Mouse (Mus musculus) G1E (cell line): Measurements from ENCODE around the gene Ctsc. TPM values are rescaled to one million over a fixed set of nuclear protein-coding genes. Genes with fewer than 3 reads are reported as not detected.

Experiments
- ATAC-seq: 2 replicates; pipeline ENCODE4 v1.8.0; 2016; ENCODE audit warnings: mild to moderate bottlenecking; ENCODE audit not compliant: insufficient number of reproducible peaks, poor library complexity, low FRiP score, severe bottlenecking; ENCODE audit errors: extremely low read depth
- DNase-seq: peaks from one replicate; pipeline ENCODE4 v3.0.0; 2012; ENCODE audit warnings: low spot score
- H3K27me3 ChIP-seq: 2 replicates; pipeline ENCODE4 v1.6.1; 2012; ENCODE audit warnings: mild to moderate bottlenecking, low read length, inconsistent platforms; ENCODE audit not compliant: insufficient read depth
- H3K36me3 ChIP-seq: replicated peaks from 2 replicates; pipeline ENCODE3; 2012; ENCODE audit warnings: mild to moderate bottlenecking, inconsistent platforms
- H3K4me1 ChIP-seq: 2 replicates; pipeline ENCODE4 v1.6.1; 2012; ENCODE audit warnings: low read depth, low read length, inconsistent platforms, mixed read lengths; ENCODE audit not compliant: insufficient read depth
- H3K4me3 ChIP-seq: 2 replicates; pipeline ENCODE4 v1.5.1; 2012; ENCODE audit warnings: low read depth, mild to moderate bottlenecking, inconsistent platforms, low read length, moderate library complexity, mixed read lengths
- H3K9me3 ChIP-seq: replicated peaks from 2 replicates; pipeline ENCODE4 v1.6.1; 2012; ENCODE audit warnings: inconsistent platforms
- CTCF ChIP-seq: IDR thresholded peaks from 2 replicates; pipeline ENCODE4 v1.5.1; 2012; ENCODE audit warnings: low read depth, low read length, inconsistent platforms, mixed read lengths
- GATA1 ChIP-seq: IDR thresholded peaks from 2 replicates; pipeline ENCODE4 v1.6.1; 2012; ENCODE audit warnings: borderline replicate concordance, low read length, inconsistent platforms, mixed read lengths
- GATA2 ChIP-seq: IDR thresholded peaks from 2 replicates; pipeline ENCODE4 v1.6.1; 2012; ENCODE audit warnings: low read depth, low read length, inconsistent platforms, borderline replicate concordance
- POLR2AphosphoS5 ChIP-seq: IDR thresholded peaks from 2 replicates; pipeline ENCODE4 v1.6.1; 2012; ENCODE audit warnings: low read depth, low read length, inconsistent platforms; ENCODE audit not compliant: insufficient replicate concordance
- TAL1 ChIP-seq: conservative IDR thresholded peaks from 2 replicates; pipeline ENCODE4 v1.6.1; 2012; ENCODE audit warnings: low read depth, low read length, inconsistent platforms, mixed read lengths
- polyA plus RNA-seq: library from polyadenylated mRNA; stranded (reverse); fragments of >175 nt; gene quantifications from 2 replicates; pipeline ENCODE4 v1.2.3, GENCODE M21; 2012
- total RNA-seq, 2 experiments: library from RNA; stranded (forward) in 1 of 2; stranded (reverse) in 1 of 2; fragments of 200-1000 nt in 1 of 2; fragments of >200 nt in 1 of 2; fragmentation: Nextera tagmentation in 1 of 2; gene quantifications; 2 replicates each; pipeline ENCODE4 v1.2.3; 2014 to 2017

The Ctsc gene
- total and polyA plus RNA-seq, 3 experiments, result 0.11 TPM; not detected in 2

- Histone ChIP-seq H3K4me3 (no peak overlapping the region), H3K36me3 (no peaks in the 10 kb centered on the region), H3K27me3 (no peaks in the 10 kb centered on the region), H3K4me1 (peaks cover 3% of the 10 kb centered on the region; the same call in 1 of the 2 replicates), H3K9me3 (no peaks in the 10 kb centered on the region)
- TF ChIP-seq TAL1 (no peak), GATA2 (no peak), POLR2AphosphoS5 (no peak), CTCF (no peak), GATA1 (no peak)
- no peak for DNase-seq
- no peak for ATAC-seq
Observed at GRCm38 (mm10) chr7:88269913-88270312, 8.0 kb upstream of the Ctsc start.

- H3K4me3 ChIP-seq, result no peak overlapping the region
- no peaks in the 10 kb centered on the region for H3K9me3 ChIP-seq
- no peaks in the 10 kb centered on the region for H3K27me3 ChIP-seq
- TF ChIP-seq GATA1 (no peak), TAL1 (no peak), GATA2 (no peak), POLR2AphosphoS5 (no peak), CTCF (no peak)
- DNase-seq, result no peak
- peaks cover 3% of the 10 kb centered on the region; the same call in 1 of the 2 replicates for H3K4me1 ChIP-seq
- H3K36me3 ChIP-seq, result no peaks in the 10 kb centered on the region
- ATAC-seq, result no peak
Observed at GRCm38 (mm10) chr7:88271531-88271930, 6.4 kb upstream of the Ctsc start.

GRCm38 (mm10) chr7:88276914-88277765 lies 745 bp upstream of the Ctsc start:
- H3K36me3 ChIP-seq, result no peaks in the 10 kb centered on the region
- H3K27me3 ChIP-seq, result no peaks in the 10 kb centered on the region
- TF ChIP-seq TAL1, result no peak
- no peak overlapping the region; the same call in 1 of the 2 replicates for H3K4me3 ChIP-seq
- peaks cover 5% of the 10 kb centered on the region; the same call in 1 of the 2 replicates for H3K9me3 ChIP-seq
- ATAC-seq (no peak), DNase-seq (no peak)
- peaks cover 11% of the 10 kb centered on the region for H3K4me1 ChIP-seq

GRCm38 (mm10) chr7:88278628-88279196 lies 827 bp downstream of the Ctsc start:
- H3K9me3 ChIP-seq, result peaks cover 5% of the 10 kb centered on the region; the same call in 1 of the 2 replicates
- DNase-seq (no peak), ATAC-seq (no peak)
- H3K36me3 ChIP-seq, result no peaks in the 10 kb centered on the region
- no peak overlapping the region for H3K4me3 ChIP-seq
- H3K4me1 ChIP-seq, result peaks cover 11% of the 10 kb centered on the region
- H3K27me3 ChIP-seq, result no peaks in the 10 kb centered on the region
- TF ChIP-seq GATA1 (no peak), TAL1 (no peak), GATA2 (no peak), CTCF (no peak)

GRCm38 (mm10) chr7:88285276-88285675 lies 7.4 kb downstream of the Ctsc start:
- DNase-seq, result no peak
- Histone ChIP-seq H3K9me3 (no peaks in the 10 kb centered on the region), H3K27me3 (no peaks in the 10 kb centered on the region), H3K4me1 (peaks cover 6% of the 10 kb centered on the region; the same call in 1 of the 2 replicates), H3K36me3 (no peaks in the 10 kb centered on the region), H3K4me3 (no peak overlapping the region)
- TF ChIP-seq POLR2AphosphoS5 (no peak), TAL1 (no peak), GATA1 (no peak), GATA2 (no peak), CTCF (no peak)
- ATAC-seq, result no peak

GRCm38 (mm10) chr7:88291036-88291435 lies 13.2 kb downstream of the Ctsc start:
- ATAC-seq (no peak), DNase-seq (no peak)
- no peak overlapping the region for H3K4me3 ChIP-seq
- H3K4me1 ChIP-seq, result peaks cover 21% of the 10 kb centered on the region; the same call in 1 of the 2 replicates
- H3K36me3 ChIP-seq, result no peaks in the 10 kb centered on the region
- no peaks in the 10 kb centered on the region for H3K27me3 ChIP-seq
- TF ChIP-seq GATA2 (no peak), POLR2AphosphoS5 (no peak), CTCF (no peak)
- H3K9me3 ChIP-seq, result no peaks in the 10 kb centered on the region

GRCm38 (mm10) chr7:88292044-88292443 lies 14.2 kb downstream of the Ctsc start:
- ATAC-seq (no peak), DNase-seq (no peak)
- TF ChIP-seq GATA2 (no peak), CTCF (no peak), GATA1 (no peak), TAL1 (no peak), POLR2AphosphoS5 (no peak)
- H3K4me3 ChIP-seq, result no peak overlapping the region
- H3K9me3 ChIP-seq, result no peaks in the 10 kb centered on the region
- H3K36me3 ChIP-seq, result no peaks in the 10 kb centered on the region
- peaks cover 29% of the 10 kb centered on the region for H3K4me1 ChIP-seq
- H3K27me3 ChIP-seq, result no peaks in the 10 kb centered on the region
